Mouse (Mus musculus): ENCODE data around the gene Dnah12.
"Not testable (repeated sequence)": the region's sequence is repeated elsewhere in the genome, so short reads cannot be mapped to it uniquely, and the experiment has no call there.

Dnah12 gene

DNA sequence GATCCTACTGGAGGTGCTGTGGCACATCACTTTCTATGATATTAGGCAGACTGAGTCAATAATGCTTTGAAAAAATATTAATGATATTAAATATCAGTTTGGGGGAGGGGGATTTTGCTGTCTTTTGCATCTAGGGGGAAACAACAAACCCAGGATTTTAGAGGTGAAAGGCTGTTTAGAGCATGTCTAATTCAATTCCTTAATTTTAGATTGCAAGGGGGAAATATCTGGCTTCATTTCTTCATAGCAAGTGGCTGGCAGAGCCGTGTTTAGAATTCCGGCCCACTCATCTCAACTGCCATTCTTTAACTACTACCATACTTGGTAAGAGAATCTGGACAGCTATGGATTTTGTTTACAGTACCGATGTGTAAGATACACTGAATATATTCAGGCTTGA lies at the start of gene Dnah12:
Gene Dnah12, plus strand, starts transcription at position 301 of the 400 bp plus-strand sequence.
- no peak for DNase-seq (ENCODE audit: low spot score)

DNA sequence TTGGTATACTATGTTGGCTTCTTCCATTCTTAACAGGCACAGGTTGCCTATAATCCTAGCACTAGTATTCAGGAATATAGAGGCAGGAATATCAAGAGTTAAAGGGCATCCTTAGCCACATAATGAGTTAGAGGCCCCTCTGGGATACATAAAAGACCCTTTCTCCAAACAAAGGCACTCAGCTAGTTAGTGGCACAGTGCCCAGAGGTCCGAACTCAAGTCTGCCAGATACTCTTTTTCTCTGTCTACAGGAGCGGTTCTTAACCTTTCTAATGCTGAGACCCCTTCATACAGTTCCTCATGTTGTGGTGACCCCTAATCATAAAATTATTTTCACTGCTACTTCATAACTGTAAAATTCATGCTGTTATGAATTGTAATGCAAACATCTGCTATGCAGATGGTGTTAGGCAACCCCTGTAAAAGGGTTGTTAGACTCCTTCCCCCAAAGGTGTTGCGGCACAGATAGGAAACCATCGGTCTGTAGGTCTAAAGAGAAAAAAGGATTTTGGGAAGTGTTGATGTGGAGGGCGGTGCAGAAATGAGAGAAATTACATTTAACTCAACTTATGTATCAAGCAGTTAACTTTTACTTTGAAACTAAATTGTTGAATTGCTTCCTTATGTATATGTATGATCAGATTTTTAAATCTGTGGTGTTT lies 47.0 kb upstream of the Dnah12 start:
- DNase-seq (ENCODE audit: low spot score), result no peak

DNA sequence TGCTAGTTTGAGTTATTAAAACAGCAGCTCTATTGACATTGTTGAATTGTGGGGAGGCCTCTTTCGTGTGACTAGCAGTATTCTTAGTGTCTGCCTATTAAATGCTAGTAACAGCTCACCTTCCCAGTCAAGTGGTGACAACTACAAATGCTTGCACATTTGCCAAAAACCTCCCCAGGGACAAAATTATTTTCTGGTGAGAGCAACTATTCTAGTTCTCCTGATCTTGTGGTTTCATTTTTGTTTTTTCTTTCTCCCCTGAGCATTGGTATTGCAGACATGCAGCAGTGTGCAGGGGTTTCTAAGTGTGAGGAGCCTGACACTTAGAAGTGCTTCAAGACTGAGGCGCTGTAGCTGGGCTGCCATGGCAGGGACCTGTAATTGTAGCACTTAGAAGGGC lies 45.3 kb upstream of the Dnah12 start:
- no peak for DNase-seq (ENCODE audit: low spot score)

DNA sequence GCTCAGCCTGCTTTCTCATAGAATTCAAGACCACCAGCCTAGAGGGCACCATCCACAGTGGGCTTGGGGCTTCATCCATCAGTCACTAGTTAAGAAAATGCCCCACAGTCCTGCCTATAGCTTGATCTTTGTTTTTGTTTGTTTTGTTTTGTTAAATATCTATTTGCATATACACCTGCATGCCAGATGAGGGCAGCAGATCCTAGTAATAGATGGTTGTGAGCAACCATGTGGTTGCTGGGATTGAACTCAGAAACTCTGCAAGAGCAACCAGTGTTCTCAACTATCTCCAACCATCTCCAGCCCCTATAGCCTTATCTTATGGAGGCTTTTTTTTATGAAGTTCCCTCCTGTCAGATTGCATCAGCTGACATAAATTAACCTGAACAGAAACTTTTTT lies 41.2 kb upstream of the Dnah12 start:
- DNase-seq (ENCODE audit: low spot score), result no peak

GRCm38 (mm10) chr14:26658178-26658577 lies 34.9 kb upstream of the Dnah12 start:
- no peak for DNase-seq (ENCODE audit: low spot score)

DNA sequence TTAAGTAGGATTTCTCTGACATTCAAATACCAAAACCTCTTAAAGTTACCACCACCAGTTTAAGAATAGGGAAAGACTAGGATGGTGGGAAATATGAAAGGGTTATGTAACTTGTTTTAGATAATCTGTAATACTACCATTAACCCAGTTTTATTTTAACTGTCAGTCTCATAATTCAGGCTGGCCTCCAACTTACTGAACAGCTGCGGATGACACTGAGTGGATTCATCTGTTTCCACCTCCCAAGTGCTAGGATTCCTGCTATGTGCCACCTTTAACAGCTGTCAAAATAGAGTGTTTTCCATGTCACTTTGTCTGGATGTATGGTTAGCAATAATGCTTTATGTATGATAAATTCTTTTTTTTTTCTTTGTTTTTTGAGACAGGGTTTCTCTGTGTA lies 32.8 kb upstream of the Dnah12 start:
- DNase-seq (ENCODE audit: low spot score), result no peak

DNA sequence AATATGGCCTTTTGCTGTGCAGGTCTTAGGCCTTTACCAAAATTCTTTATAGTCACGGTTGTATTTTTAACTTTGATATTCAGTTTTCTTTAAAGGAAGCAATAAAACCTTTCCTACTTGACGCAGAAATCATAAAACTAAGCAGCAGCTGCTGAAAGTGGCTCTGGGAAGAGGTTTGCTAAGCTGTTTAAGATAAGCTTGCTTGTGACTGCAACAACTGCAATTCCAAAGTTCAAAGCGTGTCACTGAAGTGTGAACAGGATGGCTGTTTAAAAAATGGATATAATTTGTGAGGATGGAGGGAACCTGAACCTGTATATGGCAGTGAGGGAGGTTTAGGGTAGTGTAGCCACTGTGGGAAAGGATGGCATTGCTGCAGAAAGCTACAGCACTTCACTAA lies 31.1 kb upstream of the Dnah12 start:
- DNase-seq (ENCODE audit: low spot score), result no peak

DNA sequence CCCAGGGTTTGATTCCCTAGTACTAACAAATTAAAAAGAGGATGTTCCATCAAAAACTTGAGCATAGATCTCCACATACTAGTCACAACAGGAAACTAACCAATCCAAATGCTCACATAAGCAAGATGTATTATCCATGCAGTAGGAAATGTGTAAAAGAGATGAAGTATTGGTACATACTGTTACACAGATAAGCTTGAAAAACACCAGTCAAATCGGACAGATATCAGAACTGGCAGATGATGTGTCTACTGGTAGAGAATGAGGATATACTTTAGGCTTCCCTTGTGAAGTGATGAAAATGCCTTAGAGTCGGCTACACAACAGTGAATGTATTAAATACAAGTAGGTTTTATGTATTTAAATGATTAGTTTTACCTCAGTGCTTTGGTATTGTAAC lies 30.6 kb upstream of the Dnah12 start:
- DNase-seq (ENCODE audit: low spot score), result no peak

DNA sequence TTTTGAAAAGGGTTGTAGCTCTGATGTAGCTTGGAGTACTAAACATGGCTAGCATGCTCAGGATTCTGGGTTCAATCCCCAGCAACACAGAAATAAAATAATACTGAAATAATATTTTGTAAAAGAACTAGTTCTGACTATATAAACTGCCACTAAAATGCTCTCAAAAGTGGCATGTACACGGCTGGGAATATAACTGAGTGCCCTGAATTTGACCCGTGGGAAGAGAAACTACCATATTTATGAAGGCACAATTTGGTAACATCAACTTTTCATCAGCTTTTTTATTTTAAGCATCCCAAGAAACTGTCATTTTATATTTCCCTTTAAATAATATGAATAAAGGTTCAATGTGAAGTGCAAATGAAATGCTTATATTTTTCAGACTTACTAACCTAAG lies 29.2 kb upstream of the Dnah12 start:
- no peak for DNase-seq (ENCODE audit: low spot score)

GRCm38 (mm10) chr14:26667991-26668370 lies 25.1 kb upstream of the Dnah12 start:
- no peak for DNase-seq (ENCODE audit: low spot score)

- peak; percentile 65 for DNase-seq (ENCODE audit: low spot score)
Observed at GRCm38 (mm10) chr14:26668371-26669291, 24.4 kb upstream of the Dnah12 start.

DNA sequence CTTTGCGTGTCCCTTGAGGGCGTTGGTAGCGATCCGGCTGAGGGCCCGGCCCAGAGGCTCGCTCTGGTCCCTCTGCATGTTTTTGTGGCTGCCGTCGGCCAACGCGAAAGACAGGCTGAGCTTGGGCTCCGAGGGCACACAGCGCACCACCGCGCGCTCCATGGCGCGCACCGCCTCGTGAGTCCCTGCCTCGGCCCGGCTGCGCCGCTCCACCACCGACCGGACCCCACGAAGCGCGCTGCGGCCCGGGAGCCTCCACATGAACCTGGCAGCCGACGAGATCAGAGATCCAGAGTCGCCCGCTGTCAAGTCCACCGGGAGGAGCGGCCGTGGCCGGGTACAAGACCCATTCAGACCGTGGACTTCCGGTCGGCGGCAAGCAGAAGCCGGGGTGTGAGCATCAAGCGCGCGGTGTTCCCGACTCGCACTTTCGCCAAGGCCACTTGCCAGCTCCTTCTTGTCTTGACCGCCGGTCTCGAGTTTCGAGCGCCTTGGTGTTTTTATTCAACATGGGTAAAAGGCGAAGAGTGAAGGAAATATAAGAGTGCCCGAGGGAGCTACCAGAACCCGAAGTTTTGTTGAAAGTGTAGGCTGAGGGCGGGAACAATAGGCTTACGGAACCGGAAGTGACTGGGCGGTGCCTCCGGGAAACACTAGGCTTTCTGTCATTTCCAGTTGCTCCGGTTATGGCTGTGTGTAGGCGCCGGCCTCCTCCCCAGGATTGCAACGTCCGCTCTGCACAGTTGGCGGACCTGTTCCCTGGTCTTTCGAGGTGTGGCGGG lies 23.6 kb upstream of the Dnah12 start, which contains the start of gene Pde12:
Gene Pde12, minus strand, starts transcription at position 592 of the 782 bp plus-strand sequence.
- DNase-seq (ENCODE audit: low spot score), result peak; percentile 86

- no peak for DNase-seq (ENCODE audit: low spot score)
Observed at GRCm38 (mm10) chr14:26670964-26671363, 22.1 kb upstream of the Dnah12 start.

DNA sequence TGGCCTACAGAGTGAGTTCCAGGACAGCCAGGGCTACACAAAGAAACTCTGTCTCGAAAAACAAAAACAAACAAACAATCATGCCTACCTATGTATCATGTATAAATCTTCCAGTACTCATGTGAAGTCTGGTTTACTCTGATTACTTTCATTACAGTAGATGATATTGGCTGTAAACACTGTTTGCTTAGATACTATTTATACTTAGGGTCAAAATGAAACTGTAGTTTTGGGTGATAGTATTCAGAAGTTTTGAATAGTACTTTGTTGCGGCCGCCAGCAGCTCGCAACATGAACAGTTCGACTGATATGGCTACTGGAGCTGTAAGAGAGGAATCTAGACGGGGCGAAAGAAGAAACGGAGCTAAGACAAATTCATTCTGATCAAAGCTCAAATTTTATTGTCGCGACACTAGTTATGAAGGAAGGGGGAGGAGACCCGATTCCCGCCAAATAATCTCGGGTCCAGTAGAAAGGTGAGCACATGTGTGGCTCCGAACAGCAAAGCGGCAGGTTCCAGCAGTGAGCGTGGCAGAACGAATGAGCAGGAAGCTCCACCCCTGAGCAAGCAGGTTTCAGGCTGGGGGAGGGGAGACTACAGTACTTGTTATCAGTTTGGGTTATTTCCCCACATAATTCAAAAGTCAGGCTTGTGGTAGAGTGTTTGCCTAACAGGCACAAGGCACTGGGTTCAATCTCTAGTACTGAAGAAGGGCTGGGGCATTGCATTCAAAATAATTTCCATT lies 21.0 kb upstream of the Dnah12 start:
- not testable (repeated sequence) for DNase-seq (ENCODE audit: low spot score)

- not testable (repeated sequence) for DNase-seq (ENCODE audit: low spot score)
Observed at GRCm38 (mm10) chr14:26674476-26675169, 18.5 kb upstream of the Dnah12 start.

GRCm38 (mm10) chr14:26675371-26675770 lies 17.7 kb upstream of the Dnah12 start:
- peak; percentile 59 for DNase-seq (ENCODE audit: low spot score)

GRCm38 (mm10) chr14:26675791-26676190 lies 17.3 kb upstream of the Dnah12 start:
- DNase-seq (ENCODE audit: low spot score), result no peak

DNA sequence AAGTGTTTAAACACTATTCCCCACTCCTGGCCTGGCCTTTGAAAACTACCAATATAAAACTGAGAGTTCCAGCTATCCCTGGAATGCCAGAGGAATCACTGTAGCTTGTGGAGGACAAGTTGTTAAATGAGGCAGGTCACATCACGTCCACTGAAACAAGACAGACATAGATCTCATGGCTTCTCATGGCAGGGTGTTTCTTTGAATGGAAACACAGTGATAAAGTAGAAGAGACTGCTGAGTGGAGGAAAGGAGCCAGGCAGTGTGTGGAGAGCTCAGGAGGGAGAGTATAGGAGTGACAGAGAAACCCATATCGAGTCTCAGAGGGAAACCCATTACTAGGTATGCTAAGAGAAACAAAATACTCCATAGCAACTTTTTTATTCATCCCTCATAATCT lies 2.3 kb upstream of the Dnah12 start:
- DNase-seq (ENCODE audit: low spot score), result no peak

- DNase-seq (ENCODE audit: low spot score), result no peak
Observed at GRCm38 (mm10) chr14:26691363-26691762, 1.7 kb upstream of the Dnah12 start.

DNA sequence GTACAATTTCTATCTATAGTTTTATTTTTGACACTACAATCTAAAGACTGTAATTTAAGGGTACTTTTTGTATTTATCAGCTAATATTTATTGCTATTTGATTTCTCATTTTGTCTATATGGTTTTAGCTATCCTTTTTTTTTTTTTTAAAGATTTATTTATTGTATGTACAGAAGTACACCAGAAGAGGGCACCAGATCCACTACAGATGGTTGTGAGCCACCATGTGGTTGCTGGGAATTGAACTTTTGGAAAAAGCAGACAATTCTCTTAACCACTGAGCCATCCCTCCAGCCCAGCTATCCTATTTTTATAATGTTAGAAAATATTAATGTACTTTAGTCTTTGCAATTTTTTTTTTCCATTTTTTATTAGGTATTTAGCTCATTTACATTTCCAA lies 4.8 kb downstream of the Dnah12 start:
- DNase-seq (ENCODE audit: low spot score), result no peak

GRCm38 (mm10) chr14:26705246-26705645 lies 12.2 kb downstream of the Dnah12 start:
- DNase-seq (ENCODE audit: low spot score), result not testable (repeated sequence)

Data from testis, postnatal 10 days (tissue).